14 mouse cellular contexts compared by ENCODE assay signal in genomic region chr2:166508656-166509420, GRCm38 (mm10).
DNase-seq lines count a peak whose midpoint lies in the region; ATAC-seq lines count a peak whose summit lies in the region.
"Had no signal": no experiment of that assay in that cellular context is flagged by ENCODE, and none has a peak within 500 bp of the region (broad histone marks: within the 10 kb centered on the region; RNA-seq: fewer than 3 reads in every experiment).

No protein-coding gene starts in this region.

- no peak overlapping the region for H3K4me2 ChIP-seq in kidney, embryonic 16.5 days (replicated peaks; ENCODE audit: low read depth, low read length)
- H3K4me2 ChIP-seq: midbrain, embryonic 12.5 days had no signal

- peak; percentile 40 to 55 for DNase-seq in cerebellum, postnatal 10 days
- no peak for DNase-seq in cerebellum, adult 8-10 months
- no peak for DNase-seq in kidney, postnatal 10 days
- peak; percentile 74 for DNase-seq in R1 (ENCODE audit: low read depth, low spot score)
- DNase-seq in induced T-regulatory cell, adult 2 months (ENCODE audit: low read depth) = peak; percentile 42
- DNase-seq in gastrocnemius, postnatal 36 days = no peak
- no peak for DNase-seq in spleen, postnatal 36 days (ENCODE audit: low spot score in 2 of 2)
- DNase-seq: adrenal gland, postnatal 10 days; forebrain, postnatal 0 days; gastrocnemius, postnatal 25 days; thymus, postnatal 36 days had no signal

- intact Hi-C loops in gastrocnemius, postnatal 36 days (cut with DNase I) = no loop called here

- 0 out of 2 replicates have a peak, but pooled peaks cover 4% of the 10 kb centered on the region for H3K9me3 ChIP-seq in kidney, embryonic 16.5 days (ENCODE audit: low read length)
- H3K9me3 ChIP-seq: midbrain, embryonic 12.5 days had no signal

- 78% methylated on average over 8 of the region's 8 CpGs for WGBS in kidney, embryonic 16.5 days

- H3K4me3 ChIP-seq in kidney, embryonic 16.5 days (ENCODE audit: low read length) = no peak overlapping the region
- H3K4me3 ChIP-seq: midbrain, embryonic 12.5 days had no signal

- no peaks in the 10 kb centered on the region for H3K36me3 ChIP-seq in kidney, embryonic 16.5 days (ENCODE audit: insufficient read depth, low read length)
- H3K36me3 ChIP-seq: midbrain, embryonic 12.5 days had no signal

- H3K27me3 ChIP-seq in kidney, embryonic 16.5 days (ENCODE audit: insufficient read depth, low read length) = no peaks in the 10 kb centered on the region

- no peak overlapping the region for H3K9ac ChIP-seq in kidney, embryonic 16.5 days (replicated peaks; ENCODE audit: low read length)
- H3K9ac ChIP-seq: forebrain, postnatal 0 days; midbrain, embryonic 12.5 days had no signal

- ATAC-seq in kidney, embryonic 16.5 days (ENCODE audit: low FRiP score, low TSS enrichment) = no peak; the same call in 1 of the 2 replicates
- ATAC-seq: forebrain, postnatal 0 days; hindbrain, embryonic 16.5 days had no signal

- H3K27ac ChIP-seq in kidney, embryonic 16.5 days (ENCODE audit: low read length) = peak overlapping the region; percentile 52; the same call in 1 of the 2 replicates
- H3K27ac ChIP-seq: midbrain, embryonic 12.5 days had no signal

- H3K4me1 ChIP-seq in kidney, embryonic 16.5 days (ENCODE audit: insufficient read depth, low read length) = peaks cover 17% of the 10 kb centered on the region

Comparison
In these comparisons a context has a peak if more than half of its experiments do, and no peak if none do; other contexts are left out.
1. DNase-seq: peak in cerebellum, postnatal 10 days (2 of 2), R1 (single experiment) and induced T-regulatory cell, adult 2 months (single experiment); none in cerebellum, adult 8-10 months (single experiment), kidney, postnatal 10 days (single experiment), gastrocnemius, postnatal 36 days (0 of 2) and spleen, postnatal 36 days (0 of 2).